Mouse (Mus musculus) urinary bladder, postnatal 4 days (tissue): ENCODE measurements around the gene Gm9573.

Source experiments
- DNase-seq, 2 experiments: peaks; one replicate each; pipeline ENCODE4 v3.0.0; 2021 to 2022; ENCODE audit warnings: low spot score in 2 of 2

Gm9573 gene

GRCm38 (mm10) chr17:35626537-35626936 lies at the start of gene Gm9573:
TSS of gene Gm9573 (minus strand) at chr17:35626637.
- DNase-seq, result no peak

- DNase-seq, result peak; percentile 78 to 82
Measured at GRCm38 (mm10) chr17:35673416-35674035, 47.1 kb upstream of the Gm9573 start, which contains the start of gene Gtf2h4. TSS of gene Gtf2h4 (minus strand) at chr17:35673739.

GRCm38 (mm10) chr17:35672527-35672926 lies 46.1 kb upstream of the Gm9573 start:
- DNase-seq, result no peak

GRCm38 (mm10) chr17:35671846-35672245 lies 45.4 kb upstream of the Gm9573 start:
- no peak for DNase-seq

GRCm38 (mm10) chr17:35669731-35670130 lies 43.3 kb upstream of the Gm9573 start:
- no peak for DNase-seq

GRCm38 (mm10) chr17:35667334-35668065 lies 41.1 kb upstream of the Gm9573 start, which contains the start of gene Vars2:
TSS of gene Vars2 (minus strand) at chr17:35667592.
- peak; percentile 95 for DNase-seq

- no peak for DNase-seq
Measured at GRCm38 (mm10) chr17:35666851-35667256, 40.4 kb upstream of the Gm9573 start.

GRCm38 (mm10) chr17:35665957-35666515 lies 39.6 kb upstream of the Gm9573 start:
- DNase-seq, result no peak

- no peak for DNase-seq
Measured at GRCm38 (mm10) chr17:35653086-35653485, 26.6 kb upstream of the Gm9573 start.

GRCm38 (mm10) chr17:35649429-35649828 lies 23.0 kb upstream of the Gm9573 start:
- no peak for DNase-seq

GRCm38 (mm10) chr17:35643609-35644236 lies 17.3 kb upstream of the Gm9573 start, which contains the start of gene Mucl3:
TSS of gene Mucl3 (minus strand) at chr17:35643695.
- peak in 1 of 2 experiments; percentile 53 for DNase-seq

- peak in 1 of 2 experiments; percentile 47 for DNase-seq
Measured at GRCm38 (mm10) chr17:35639352-35639751, 12.9 kb upstream of the Gm9573 start.

- DNase-seq, result peak; percentile 75 to 78
Measured at GRCm38 (mm10) chr17:35638475-35639190, 12.2 kb upstream of the Gm9573 start.

- no peak for DNase-seq
Measured at GRCm38 (mm10) chr17:35636363-35636762, 9.9 kb upstream of the Gm9573 start.

GRCm38 (mm10) chr17:35635699-35636111 lies 9.3 kb upstream of the Gm9573 start:
- peak; percentile 56 to 72 for DNase-seq

- no peak for DNase-seq
Measured at GRCm38 (mm10) chr17:35635202-35635601, 8.8 kb upstream of the Gm9573 start.

GRCm38 (mm10) chr17:35633992-35634391 lies 7.6 kb upstream of the Gm9573 start:
- peak in 1 of 2 experiments; percentile 37 for DNase-seq

- no peak for DNase-seq
Measured at GRCm38 (mm10) chr17:35617127-35617526, 9.3 kb downstream of the Gm9573 start.

GRCm38 (mm10) chr17:35601736-35602354 lies 24.6 kb downstream of the Gm9573 start:
- no peak for DNase-seq

- DNase-seq, result no peak
Measured at GRCm38 (mm10) chr17:35601249-35601648, 25.2 kb downstream of the Gm9573 start, which contains the start of gene Sfta2. TSS of gene Sfta2 (plus strand) at chr17:35601549.

- DNase-seq, result no peak
Measured at GRCm38 (mm10) chr17:35597399-35597798, 29.0 kb downstream of the Gm9573 start.
